Mouse (Mus musculus): ENCODE measurements around the gene Pard3. TPM values are rescaled to one million over a fixed set of nuclear protein-coding genes. Genes with fewer than 3 reads are reported as not detected.

The Pard3 gene
- polyA plus RNA-seq, 1 experiment from 2014 or later = 54.3 TPM

GRCm38 (mm10) chr8:127371326-127371949, 307.7 kb downstream of the Pard3 start:
- Histone ChIP-seq H3K27ac (no peak overlapping the region), H3K4me2 (replicated peaks) (no peak overlapping the region), H3K4me1 (no peaks in the 10 kb centered on the region), H3K4me3 (no peak overlapping the region), H3K36me3 (peaks cover 9% of the 10 kb centered on the region), H3K27me3 (no peaks in the 10 kb centered on the region), H3K9me3 (no peaks in the 10 kb centered on the region), H3K9ac (no peak overlapping the region)
- ATAC-seq (ENCODE audit: insufficient number of reproducible peaks, insufficient read depth, low FRiP score, low TSS enrichment) = no peak
- 93% methylated on average over 16 of the region's 16 CpGs for WGBS

GRCm38 (mm10) chr8:127377775-127378174, 314.1 kb downstream of the Pard3 start:
- Histone ChIP-seq H3K4me1 (no peaks in the 10 kb centered on the region), H3K27me3 (no peaks in the 10 kb centered on the region), H3K9ac (no peak overlapping the region), H3K36me3 (peaks cover 9% of the 10 kb centered on the region), H3K4me3 (no peak overlapping the region), H3K27ac (no peak overlapping the region), H3K4me2 (replicated peaks) (no peak overlapping the region), H3K9me3 (no peaks in the 10 kb centered on the region)
- no peak for ATAC-seq (ENCODE audit: insufficient number of reproducible peaks, insufficient read depth, low FRiP score, low TSS enrichment)
- WGBS = 76% methylated on average over 2 of the region's 2 CpGs

- no peak overlapping the region for H3K27ac ChIP-seq
- H3K9ac ChIP-seq = no peak overlapping the region
- no peak overlapping the region for H3K4me2 ChIP-seq (replicated peaks)
- no peak for ATAC-seq (ENCODE audit: insufficient number of reproducible peaks, insufficient read depth, low FRiP score, low TSS enrichment)
- H3K27me3 ChIP-seq = no peaks in the 10 kb centered on the region
- 70% methylated on average over 11 of the region's 11 CpGs for WGBS
- no peak overlapping the region for H3K4me3 ChIP-seq
- no peaks in the 10 kb centered on the region for H3K4me1 ChIP-seq
- H3K36me3 ChIP-seq = peaks cover 20% of the 10 kb centered on the region
- no peaks in the 10 kb centered on the region for H3K9me3 ChIP-seq
These were observed 315.5 kb downstream of the Pard3 start for GRCm38 (mm10) chr8:127378994-127379858.

- H3K27ac ChIP-seq = no peak overlapping the region
- no peaks in the 10 kb centered on the region for H3K4me1 ChIP-seq
- no peak overlapping the region for H3K4me2 ChIP-seq (replicated peaks)
- H3K9ac ChIP-seq = no peak overlapping the region
- H3K9me3 ChIP-seq = no peaks in the 10 kb centered on the region
- H3K27me3 ChIP-seq = no peaks in the 10 kb centered on the region
- no peak for ATAC-seq (ENCODE audit: insufficient number of reproducible peaks, insufficient read depth, low FRiP score, low TSS enrichment)
- WGBS = 94% methylated on average over 3 of the region's 3 CpGs
- peaks cover 22% of the 10 kb centered on the region for H3K36me3 ChIP-seq
- H3K4me3 ChIP-seq = no peak overlapping the region
These were observed 317.6 kb downstream of the Pard3 start for GRCm38 (mm10) chr8:127381259-127381658.

GRCm38 (mm10) chr8:127392700-127393099, 329.0 kb downstream of the Pard3 start:
- no peaks in the 10 kb centered on the region for H3K4me1 ChIP-seq
- H3K9ac ChIP-seq = no peak overlapping the region
- peaks cover 32% of the 10 kb centered on the region for H3K36me3 ChIP-seq
- H3K9me3 ChIP-seq = no peaks in the 10 kb centered on the region
- no peak overlapping the region for H3K4me3 ChIP-seq
- H3K27ac ChIP-seq = no peak overlapping the region
- no peak for ATAC-seq (ENCODE audit: insufficient number of reproducible peaks, insufficient read depth, low FRiP score, low TSS enrichment)
- H3K4me2 ChIP-seq (replicated peaks) = no peak overlapping the region
- no peaks in the 10 kb centered on the region for H3K27me3 ChIP-seq

GRCm38 (mm10) chr8:127395488-127395887, 331.8 kb downstream of the Pard3 start:
- peaks cover 29% of the 10 kb centered on the region for H3K36me3 ChIP-seq

GRCm38 (mm10) chr8:127405815-127406214, 342.1 kb downstream of the Pard3 start:
- ATAC-seq (ENCODE audit: insufficient number of reproducible peaks, insufficient read depth, low FRiP score, low TSS enrichment) = no peak
- no peaks in the 10 kb centered on the region for H3K4me1 ChIP-seq
- no peaks in the 10 kb centered on the region for H3K27me3 ChIP-seq
- no peak overlapping the region for H3K4me3 ChIP-seq
- H3K4me2 ChIP-seq (replicated peaks) = no peak overlapping the region
- peaks cover 11% of the 10 kb centered on the region; the same call in 1 of the 2 replicates for H3K36me3 ChIP-seq
- H3K9me3 ChIP-seq = no peaks in the 10 kb centered on the region
- H3K9ac ChIP-seq = no peak overlapping the region
- H3K27ac ChIP-seq = no peak overlapping the region

More at GRCm38 (mm10) chr8:127395488-127395887, 331.8 kb downstream of the Pard3 start:
- no peaks in the 10 kb centered on the region for H3K9me3 ChIP-seq
- no peak overlapping the region for H3K4me3 ChIP-seq
- 85% methylated on average over 4 of the region's 4 CpGs for WGBS
- no peak overlapping the region for H3K4me2 ChIP-seq (replicated peaks)
- H3K9ac ChIP-seq = no peak overlapping the region
- no peaks in the 10 kb centered on the region for H3K27me3 ChIP-seq
- no peak overlapping the region for H3K27ac ChIP-seq
- H3K4me1 ChIP-seq = no peaks in the 10 kb centered on the region
- no peak for ATAC-seq (ENCODE audit: insufficient number of reproducible peaks, insufficient read depth, low FRiP score, low TSS enrichment)

GRCm38 (mm10) chr8:127410606-127411005, 346.9 kb downstream of the Pard3 start:
- Histone ChIP-seq H3K4me1 (no peaks in the 10 kb centered on the region), H3K27me3 (no peaks in the 10 kb centered on the region), H3K27ac (no peak overlapping the region), H3K9ac (no peak overlapping the region), H3K36me3 (peaks cover 9% of the 10 kb centered on the region; the same call in 1 of the 2 replicates), H3K9me3 (no peaks in the 10 kb centered on the region), H3K4me3 (no peak overlapping the region), H3K4me2 (replicated peaks) (no peak overlapping the region)
- WGBS = 82% methylated on average over 12 of the region's 12 CpGs
- ATAC-seq (ENCODE audit: insufficient number of reproducible peaks, insufficient read depth, low FRiP score, low TSS enrichment) = no peak

GRCm38 (mm10) chr8:127411190-127411848, 347.6 kb downstream of the Pard3 start:
- peaks cover 5% of the 10 kb centered on the region for H3K36me3 ChIP-seq
- H3K4me3 ChIP-seq = no peak overlapping the region
- H3K9me3 ChIP-seq = no peaks in the 10 kb centered on the region
- no peak overlapping the region for H3K4me2 ChIP-seq (replicated peaks)
- 81% methylated on average over 4 of the region's 4 CpGs for WGBS
- H3K9ac ChIP-seq = no peak overlapping the region
- ATAC-seq (ENCODE audit: insufficient number of reproducible peaks, insufficient read depth, low FRiP score, low TSS enrichment) = no peak
- H3K27me3 ChIP-seq = no peaks in the 10 kb centered on the region
- H3K27ac ChIP-seq = no peak overlapping the region
- H3K4me1 ChIP-seq = no peaks in the 10 kb centered on the region

- no peak overlapping the region for H3K4me2 ChIP-seq (replicated peaks)
- no peak overlapping the region for H3K27ac ChIP-seq
- no peaks in the 10 kb centered on the region for H3K27me3 ChIP-seq
- peaks cover 19% of the 10 kb centered on the region; the same call in 1 of the 2 replicates for H3K36me3 ChIP-seq
- no peak overlapping the region for H3K9ac ChIP-seq
- WGBS = 66% methylated on average over 7 of the region's 7 CpGs
- no peaks in the 10 kb centered on the region for H3K9me3 ChIP-seq
- no peak overlapping the region for H3K4me3 ChIP-seq
- no peak for ATAC-seq (ENCODE audit: insufficient number of reproducible peaks, insufficient read depth, low FRiP score, low TSS enrichment)
- no peaks in the 10 kb centered on the region for H3K4me1 ChIP-seq
These were observed 359.3 kb downstream of the Pard3 start for GRCm38 (mm10) chr8:127423021-127423420.

GRCm38 (mm10) chr8:127424211-127424916, 360.7 kb downstream of the Pard3 start:
- Histone ChIP-seq H3K36me3 (peaks cover 20% of the 10 kb centered on the region; the same call in 1 of the 2 replicates), H3K9me3 (no peaks in the 10 kb centered on the region), H3K4me1 (no peaks in the 10 kb centered on the region), H3K9ac (no peak overlapping the region), H3K4me2 (replicated peaks) (no peak overlapping the region), H3K27ac (no peak overlapping the region), H3K4me3 (no peak overlapping the region), H3K27me3 (no peaks in the 10 kb centered on the region)
- no peak for ATAC-seq (ENCODE audit: insufficient number of reproducible peaks, insufficient read depth, low FRiP score, low TSS enrichment)
- WGBS = 93% methylated on average over 13 of the region's 13 CpGs

All from embryonic facial prominence, embryonic 12.5 days (tissue).